Mouse (Mus musculus) activated CD4-positive, CD25-positive, alpha-beta regulatory T cell, adult 4 months (primary cell): Measurements from ENCODE around the gene Spic. TPM values are rescaled to one million over a fixed set of nuclear protein-coding genes. Genes with fewer than 3 reads are reported as not detected.
A peak's percentile ranks its signal among the peaks of the same experiment; 100 is the strongest.
"Not testable (repeated sequence)": the region's sequence is repeated elsewhere in the genome, so short reads cannot be mapped to it uniquely, and the experiment has no call there.

Source experiments
- ATAC-seq: one replicate; pipeline ENCODE4 v1.8.0; 2017
- polyA plus RNA-seq, 2 experiments: library from polyadenylated mRNA; unstranded; fragments of 100-300 nt; shearing (Covaris generic); gene quantifications; one replicate each; pipeline ENCODE4 v1.2.1; 2017

Spic gene
- polyA plus RNA-seq = 1 to 10 TPM in 1 of 2 experiments, not detected in 1; 3.4 TPM

DNA sequence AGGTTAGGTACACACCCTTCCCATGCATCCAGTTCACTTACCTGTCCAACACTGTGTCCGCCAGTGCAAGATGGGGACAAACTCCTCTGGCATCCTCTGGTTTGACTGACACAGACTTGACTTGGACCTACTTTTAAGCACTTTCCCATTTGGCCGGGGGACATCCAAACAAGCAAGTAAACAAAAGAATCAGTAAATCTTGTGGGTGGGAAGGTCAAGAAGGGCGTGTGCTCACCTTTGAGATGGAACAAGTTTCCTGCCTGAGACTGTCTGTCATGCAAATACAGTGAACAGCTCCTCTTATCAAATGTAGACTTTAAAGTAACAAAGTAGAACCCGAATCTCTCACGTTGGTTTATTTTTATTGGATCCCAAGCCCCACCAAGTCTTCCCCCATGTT lies at the start of gene Spic:
Gene Spic, minus strand, starts transcription at position 91 of the 400 bp plus-strand sequence.
- ATAC-seq = no peak

DNA sequence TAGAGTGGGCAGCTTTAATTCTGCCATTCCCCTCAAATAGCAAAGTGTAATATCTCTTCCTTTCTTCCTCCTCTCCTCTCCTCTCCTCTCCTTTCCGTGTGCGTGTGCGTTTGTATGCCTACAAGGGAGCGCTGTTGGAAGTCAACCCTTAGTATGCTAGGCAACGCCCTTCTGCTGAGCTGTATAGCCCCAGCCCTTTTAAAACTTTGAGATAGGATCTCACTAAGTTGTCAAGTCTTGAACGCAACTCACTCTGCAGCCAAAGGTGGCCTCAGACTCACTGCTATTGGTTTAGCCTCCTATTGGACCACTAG lies 47.5 kb upstream of the Spic start:
- ATAC-seq = peak; percentile 25

DNA sequence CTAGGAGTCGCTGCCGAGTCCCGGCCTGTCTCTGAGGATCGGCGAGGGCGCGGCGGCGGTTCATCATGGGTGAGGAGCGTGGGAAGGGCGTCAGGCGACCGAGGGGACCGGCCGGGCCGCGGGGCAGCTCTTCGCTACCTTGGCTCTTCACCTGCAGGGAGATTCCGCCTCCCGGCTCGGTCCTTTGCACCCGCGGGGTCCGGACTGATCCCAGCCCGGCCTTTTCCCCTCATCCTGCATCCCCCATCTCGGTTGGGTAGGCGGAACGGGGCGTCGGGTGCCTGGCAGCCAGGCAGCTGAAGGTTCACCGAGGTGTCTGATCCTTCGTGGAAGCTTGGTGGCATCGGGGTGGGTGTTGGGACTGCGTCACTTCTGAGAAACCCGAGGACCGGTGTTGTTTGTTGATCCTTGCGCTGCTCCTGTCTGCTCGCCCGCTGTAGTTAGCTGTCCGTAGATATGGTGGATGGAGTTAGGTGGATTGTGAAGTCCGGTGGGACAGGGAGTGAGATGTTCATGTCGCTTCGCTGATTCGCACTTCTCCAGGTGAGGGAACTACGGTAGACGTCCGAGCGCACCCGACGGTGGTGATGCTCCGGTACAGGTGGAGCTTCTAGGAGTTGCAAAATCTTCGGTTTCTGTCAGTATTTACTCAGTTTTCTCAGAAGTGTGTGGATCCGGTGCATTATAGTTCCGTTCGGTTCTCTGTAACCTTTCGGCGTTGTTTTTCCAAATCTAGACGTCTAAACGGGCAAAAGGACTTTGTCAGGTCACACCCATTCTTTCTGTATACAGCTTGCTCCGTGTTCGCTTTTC lies 46.9 kb upstream of the Spic start:
- peak; percentile 33 for ATAC-seq

DNA sequence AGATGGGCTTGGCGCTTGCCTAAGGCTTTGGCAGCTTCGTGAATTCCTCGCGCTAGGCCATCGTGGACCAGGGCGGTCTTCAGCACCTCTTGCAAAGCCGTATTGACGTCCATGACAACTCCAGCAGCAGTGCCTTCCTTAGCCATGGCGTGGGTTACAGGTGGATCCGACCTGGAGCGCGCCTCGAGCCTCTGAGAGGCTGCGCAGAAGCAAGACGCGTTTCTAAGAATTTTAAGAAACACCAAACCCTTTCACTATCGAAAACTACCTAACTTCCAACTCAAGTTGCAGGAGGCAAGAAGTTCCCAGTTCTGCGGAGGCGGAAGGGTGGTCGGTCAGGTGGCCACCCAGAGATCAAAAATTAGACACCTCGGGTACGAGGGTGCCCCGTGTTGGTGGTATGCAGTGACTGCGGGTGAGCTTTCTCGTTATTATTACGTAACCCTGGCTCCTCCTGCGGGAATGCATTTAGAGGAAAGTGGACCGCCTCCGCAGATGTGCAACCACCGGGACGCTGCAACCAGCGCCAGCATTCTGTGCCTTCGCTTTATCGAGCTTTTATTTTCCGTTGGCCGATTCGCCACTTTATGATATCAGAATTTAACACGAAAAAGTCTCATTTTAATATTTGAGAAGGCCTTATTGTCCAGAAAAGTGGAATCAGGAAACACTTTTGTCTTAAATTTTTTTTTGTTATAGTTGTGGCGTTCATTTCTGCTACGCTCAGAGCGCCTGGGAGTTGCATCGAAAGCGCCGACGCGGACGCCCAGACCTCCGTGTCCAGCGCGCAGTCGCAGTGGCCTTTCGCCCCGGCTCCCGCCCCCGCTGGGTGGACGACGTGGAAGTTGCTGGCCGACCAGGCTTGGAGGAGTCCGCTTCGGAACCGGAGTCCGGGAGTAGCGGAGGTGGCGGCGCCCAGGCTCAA lies 46.0 kb upstream of the Spic start, which contains the start of gene Arl1:
Gene Arl1, plus strand, starts transcription at position 288 of the 925 bp plus-strand sequence.
- ATAC-seq = peak; percentile 57

DNA sequence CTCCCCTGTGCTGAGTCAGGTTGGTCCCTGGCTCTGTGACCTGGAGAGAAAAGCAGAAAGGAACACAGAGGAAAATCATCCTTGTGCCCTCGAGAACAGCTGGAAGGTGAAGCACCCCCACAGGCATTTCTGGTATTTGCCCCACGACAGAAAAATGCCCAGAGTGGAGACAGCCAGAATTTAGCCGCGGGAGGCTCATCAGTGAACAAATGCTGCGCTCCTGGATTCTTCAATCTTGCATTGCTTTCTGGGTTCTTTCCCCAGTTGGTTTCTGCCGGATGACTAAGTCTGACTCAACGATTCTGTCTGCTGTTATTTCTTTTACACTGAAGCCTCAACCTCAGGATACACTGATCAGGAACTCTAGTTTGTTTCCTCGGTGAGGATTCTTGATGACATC lies 43.4 kb upstream of the Spic start:
- ATAC-seq = no peak

DNA sequence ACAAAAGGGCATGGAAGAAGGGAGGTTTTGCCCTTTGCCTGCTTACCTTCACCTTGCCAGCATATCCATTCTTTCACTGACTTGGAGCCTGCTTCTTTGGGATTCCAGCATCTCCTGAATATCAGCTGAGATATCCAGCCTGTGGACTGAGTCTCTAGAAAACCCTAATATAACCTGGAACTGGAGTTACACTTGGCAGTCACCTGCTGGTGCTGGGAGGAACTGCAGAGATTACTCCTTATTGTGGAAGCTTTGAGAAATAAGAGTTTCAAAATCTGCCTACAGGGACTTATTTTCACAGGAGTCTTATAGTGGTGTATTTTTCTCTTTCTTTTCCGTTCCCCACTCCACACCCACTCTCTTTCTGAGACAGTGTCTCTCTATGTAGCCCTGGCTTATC lies 42.3 kb upstream of the Spic start:
- ATAC-seq = peak; percentile 23

DNA sequence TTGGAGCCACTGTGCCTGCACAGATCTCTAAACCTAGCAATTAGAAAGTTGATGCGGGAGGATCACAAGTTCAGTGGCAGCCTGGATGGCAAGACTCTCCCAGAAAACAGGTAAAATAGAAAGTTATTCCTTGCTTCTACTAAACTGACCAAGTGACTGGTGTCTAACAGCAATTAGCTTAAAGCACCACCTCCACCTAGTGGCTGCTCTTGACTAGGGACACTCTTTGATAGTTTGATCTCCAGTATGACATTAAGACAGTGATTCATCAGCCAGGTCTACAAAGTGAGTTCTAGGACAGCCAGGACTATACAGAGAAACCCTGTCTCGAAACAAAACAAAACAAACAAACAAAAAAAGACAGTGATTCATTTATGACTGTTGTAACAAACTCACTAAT lies 40.5 kb upstream of the Spic start:
- ATAC-seq = no peak

DNA sequence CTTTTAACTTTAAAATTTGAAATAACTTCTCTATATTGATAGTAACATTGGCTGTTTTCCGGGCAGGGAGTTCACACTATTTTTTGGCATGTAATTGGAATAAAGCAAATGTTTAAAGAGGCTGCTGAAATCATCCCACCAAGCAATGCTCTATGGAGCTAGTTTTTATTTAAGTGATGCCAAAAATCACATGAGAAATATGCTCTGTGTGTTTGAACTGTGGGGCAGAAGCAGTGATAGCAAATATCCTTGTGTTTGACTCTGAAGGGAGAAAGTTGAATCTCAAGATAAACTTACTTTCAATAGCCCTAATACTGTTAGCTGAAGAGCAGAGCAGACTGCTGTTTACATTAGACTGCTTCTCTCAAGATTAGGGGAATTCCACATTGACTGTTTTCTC lies 34.8 kb upstream of the Spic start:
- no peak for ATAC-seq

DNA sequence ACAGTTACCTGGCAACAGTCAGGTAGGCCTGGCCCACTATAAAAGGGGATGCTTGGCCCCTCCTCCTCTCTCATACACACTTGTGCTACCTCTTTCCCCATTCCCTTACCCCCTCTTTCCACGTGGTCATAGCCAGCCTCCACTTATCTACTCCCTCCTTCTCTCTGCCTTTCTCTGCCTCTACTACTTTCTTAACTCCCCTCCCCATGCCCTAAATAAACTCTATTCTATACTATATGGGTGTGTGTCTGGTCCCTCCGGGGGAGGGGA lies 32.9 kb upstream of the Spic start:
- no peak for ATAC-seq

DNA sequence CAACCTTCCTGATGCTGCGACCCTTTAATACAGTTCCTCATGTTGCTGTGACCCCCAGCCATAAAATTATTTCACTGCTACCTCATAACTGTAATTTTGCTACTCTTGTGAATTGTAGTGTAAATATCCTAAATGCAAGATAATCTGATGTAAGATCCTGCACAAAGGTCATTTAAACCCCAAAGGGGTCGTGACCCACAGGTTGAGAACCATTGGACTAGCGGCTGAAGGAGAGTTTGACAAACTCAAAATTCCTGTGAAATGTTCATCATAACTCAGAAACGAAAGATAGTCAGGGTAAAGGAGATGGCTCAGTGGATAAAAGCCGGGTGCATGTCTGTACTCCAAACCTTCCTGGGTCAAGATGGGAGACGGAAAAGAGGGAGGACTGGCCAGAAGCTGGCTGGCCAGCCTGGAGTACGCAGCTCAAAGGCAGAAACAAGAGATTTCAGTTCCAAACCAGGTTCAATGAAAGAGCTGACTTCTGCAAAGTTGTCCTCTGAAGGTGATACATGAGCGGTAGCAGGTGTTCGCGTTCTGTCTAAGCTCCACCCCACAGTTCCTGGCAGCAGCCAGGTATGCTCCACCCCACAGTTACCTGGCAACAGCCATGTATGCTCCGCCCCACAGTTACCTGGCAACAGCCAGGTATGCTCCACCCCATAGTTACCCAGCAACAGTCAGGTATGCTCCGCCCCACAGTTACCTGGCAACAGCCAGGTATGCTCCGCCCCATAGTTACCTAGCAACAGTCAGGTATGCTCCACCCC lies 32.4 kb upstream of the Spic start:
- ATAC-seq = no peak

DNA sequence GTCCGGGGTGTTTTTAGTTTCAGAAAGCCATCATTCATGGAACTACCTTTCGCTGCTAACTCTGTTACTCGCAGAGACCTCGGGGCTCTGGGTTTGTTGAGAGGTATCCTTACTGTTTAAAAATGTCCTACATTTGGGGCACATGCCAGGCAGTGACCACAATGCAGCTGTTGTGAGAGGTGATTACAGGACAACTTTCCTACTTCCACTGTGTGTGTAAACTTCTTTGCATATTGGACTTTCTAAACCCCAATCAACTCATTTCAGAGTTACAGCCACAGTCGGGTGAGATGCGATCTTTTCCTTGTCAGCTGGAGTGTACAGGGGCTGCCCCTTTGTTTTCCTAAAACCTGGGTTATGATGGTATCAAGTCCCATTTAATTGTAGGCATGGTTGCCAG lies 30.8 kb upstream of the Spic start:
- ATAC-seq = no peak

DNA sequence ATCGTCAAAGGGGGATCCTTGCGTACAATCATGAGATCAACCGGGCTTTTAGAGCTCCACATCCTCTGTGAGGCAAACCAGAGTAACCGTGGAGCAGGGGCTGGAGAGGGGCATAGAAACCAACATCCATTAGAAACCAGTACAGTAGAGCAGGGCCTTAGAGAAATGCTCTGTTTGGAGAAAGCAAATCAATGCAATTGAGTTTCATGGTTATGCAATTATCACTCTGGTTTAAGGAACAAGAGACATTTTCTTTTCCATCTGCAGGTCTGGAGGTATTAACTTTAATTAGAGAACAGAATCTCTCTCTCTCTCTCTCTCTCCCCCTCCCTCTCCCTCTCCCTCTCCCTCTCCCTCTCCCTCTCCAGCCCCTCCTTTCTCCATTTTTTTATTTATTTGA lies 29.9 kb upstream of the Spic start:
- ATAC-seq = no peak

DNA sequence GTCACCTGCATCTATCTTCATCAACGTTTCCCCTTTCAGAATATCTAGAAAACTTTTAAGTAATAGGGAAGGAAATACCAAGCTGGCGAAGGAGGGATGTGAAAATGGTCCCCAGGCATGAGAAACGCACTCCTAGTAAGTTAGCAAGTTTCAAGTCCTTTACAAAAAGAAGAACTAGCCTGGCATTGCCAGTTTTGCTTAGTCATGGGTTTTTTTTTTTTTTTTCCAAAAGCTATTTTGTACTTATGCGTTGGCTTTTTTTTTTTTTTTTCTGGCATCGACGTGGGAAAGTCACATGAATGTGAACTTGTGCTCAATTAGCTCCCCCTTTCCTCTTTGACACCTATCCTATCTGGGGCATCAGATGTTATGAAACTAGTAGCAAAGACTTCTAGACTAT lies 27.5 kb upstream of the Spic start:
- ATAC-seq = no peak

DNA sequence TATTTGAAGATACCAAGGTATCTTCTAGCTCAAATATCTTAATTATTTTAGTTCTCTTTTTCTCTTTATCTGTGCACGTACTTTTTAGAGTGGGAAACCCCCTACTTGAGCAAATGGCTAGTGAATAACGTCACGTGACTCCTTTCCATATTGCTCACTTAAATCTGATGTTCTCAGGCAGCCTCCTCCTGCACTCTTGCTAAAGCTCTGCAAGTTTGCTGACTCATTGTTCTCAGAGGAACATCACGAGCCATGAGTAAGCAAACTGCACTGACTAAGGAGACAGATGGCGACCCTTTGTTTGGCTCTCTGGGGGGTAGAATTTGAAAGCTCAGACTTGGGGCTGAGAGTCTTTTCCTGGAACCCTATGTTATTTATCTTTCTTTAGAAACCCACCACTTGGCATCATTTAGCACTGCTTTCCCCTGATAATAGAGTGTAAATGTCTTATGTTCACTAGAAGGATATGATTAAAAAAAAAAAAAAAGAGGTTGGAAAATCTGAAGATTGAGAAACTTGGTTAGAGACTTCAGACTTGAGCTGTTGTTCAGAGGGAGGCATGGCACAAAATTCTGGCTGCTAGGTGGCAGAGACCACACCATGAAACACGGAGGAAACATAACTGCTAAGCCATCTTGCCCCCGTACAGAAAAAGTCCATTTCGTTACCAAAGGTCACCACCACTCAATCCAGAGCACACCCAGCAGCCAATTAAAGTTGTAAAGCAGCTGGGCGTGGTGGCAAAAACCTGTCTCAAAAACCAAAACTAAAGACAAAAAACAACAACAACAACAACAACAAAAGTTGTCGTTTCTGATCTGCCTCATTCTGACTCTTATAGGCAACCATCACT lies 24.1 kb upstream of the Spic start:
- no peak for ATAC-seq

DNA sequence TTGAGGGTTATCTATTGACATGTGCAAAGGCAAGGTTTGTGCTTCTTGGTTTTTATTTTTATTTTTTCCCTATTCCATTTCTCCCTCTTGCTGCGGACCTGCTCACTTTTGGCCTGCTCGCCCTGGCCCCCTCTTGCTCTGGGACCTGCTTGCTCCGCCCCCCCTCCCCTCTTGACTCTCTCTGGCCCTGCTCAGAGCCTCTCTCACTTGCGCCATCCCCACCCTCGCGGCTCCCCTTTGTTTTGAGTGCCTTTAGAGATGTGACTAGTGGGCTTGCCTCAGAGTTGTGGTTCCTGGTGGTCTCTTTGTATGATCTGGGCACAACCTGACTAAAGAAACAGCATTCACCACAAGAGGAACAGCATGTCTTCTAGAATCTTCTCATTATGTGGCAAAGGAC lies 16.1 kb upstream of the Spic start:
- ATAC-seq = no peak

DNA sequence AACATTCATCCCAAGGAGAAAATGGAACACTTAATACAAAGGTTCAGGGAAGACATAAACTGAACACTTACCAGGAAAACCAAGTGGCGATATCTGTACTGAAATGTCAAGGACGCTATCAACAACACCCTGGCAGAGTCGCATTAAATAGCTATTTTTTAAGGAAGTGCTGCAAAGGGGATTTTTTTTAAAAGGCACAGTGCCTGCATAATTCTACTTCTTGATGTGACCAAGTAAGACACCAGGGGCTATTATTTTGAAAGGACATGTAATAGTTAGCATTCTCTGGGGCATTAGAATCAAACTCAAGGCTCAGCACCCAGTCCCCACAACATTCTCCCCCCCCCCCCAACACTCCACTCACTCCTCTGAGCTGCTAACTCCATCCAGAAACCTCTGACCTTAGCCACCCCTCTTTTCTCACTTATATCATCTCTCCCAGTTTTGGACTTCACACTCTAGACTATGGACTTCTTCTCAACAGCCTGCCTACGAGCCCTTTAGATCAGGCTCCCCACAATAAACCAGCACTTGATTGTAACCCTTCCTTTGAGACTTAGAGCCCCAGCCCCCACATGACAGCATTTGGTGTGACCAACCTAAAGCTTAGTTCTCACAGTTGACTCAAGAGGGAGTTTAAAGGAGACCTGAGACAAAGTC lies 1.8 kb downstream of the Spic start:
- no peak for ATAC-seq

DNA sequence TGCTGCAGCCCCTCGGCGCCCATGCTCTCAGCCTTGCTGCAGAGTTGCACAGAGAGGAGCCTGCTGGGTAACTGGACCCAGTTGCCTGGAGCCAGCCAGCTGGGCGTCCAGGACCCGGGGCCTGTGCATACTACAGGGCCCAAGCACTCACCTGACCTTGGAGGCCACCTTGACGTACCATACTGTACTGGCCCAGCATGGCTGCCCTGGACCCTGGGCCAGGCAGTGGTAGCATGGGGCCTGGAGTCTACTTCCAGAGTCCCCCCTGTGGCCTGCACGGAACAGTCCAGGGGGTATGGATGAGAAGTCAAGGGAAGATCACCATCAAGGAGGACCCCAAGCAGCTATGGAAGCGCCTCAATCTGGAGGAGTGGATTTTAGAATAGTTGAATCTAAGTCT lies 12.0 kb downstream of the Spic start:
- no peak for ATAC-seq

DNA sequence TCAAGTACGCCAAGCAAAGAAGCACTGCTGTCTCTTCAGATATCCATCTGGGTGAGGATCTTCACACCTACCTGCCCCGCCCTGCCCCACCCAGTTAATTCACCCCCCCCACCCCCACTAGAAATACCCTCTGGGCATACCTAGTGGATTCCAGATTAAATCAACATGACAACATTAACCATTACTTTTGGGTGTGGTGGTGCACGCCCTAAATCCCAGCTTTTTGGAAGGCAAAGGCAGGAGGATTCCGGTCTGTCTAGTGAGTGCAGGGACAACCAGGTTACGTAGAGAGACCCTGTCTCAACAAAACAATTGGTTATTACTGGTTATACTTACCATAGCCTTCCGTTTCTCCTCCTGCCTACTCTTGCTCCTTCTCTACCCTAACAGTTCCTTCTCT lies 12.7 kb downstream of the Spic start:
- ATAC-seq = no peak

DNA sequence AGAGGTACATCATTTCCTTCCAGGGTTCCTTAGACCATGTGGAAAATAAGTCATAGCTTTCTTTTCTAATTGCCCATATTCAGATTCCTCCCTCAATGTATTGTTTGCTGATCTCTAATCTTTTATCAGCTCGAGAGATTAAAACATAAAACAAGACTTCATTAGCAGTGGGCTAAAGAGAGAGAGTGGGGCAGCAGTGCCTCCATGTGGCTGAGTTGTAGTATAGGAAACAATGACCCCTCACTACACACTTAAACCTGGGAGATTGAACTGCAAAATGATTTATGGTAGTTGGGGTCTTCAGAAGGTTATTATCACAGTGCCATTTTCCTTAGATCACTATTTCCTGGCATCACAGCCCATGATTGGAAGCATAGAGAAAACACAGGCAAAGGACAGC lies 15.1 kb downstream of the Spic start:
- ATAC-seq = peak; percentile 49

DNA sequence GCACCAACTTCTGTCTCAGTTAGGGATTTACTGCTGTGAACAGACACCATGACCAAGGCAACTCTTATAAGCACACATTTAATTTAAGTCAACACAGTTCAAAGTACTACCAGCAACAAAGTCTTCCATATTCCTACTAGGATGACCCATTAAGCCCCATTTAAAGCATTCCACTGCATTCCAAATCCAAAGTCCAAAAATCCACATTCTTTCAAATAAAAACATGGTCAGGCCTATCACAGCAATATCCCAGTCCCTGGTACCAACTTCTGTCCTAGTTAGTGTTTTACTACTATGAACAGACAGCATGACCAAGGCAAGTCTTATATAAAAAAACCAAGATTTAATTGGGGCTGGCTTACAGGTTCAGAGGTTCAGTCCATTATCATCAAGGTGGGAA lies 21.0 kb downstream of the Spic start:
- not testable (repeated sequence) for ATAC-seq

DNA sequence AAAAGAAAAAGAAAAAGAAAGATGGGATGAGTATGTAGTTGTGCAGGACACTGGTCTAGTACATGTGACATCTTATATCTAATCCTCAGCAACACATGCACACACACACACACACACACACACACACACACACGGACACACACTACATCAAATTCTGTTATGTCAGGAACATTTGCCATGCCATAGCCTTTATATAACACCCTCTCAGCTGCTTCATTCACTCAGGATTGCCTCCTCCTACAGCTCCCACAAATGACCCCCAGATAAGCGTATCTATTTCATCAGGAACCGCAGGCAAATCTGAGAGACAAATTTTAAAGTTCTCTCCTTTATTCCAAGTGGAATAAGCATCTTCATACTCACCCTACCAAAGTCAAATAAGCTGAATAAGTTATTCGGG lies 25.9 kb downstream of the Spic start:
- ATAC-seq = no peak

DNA sequence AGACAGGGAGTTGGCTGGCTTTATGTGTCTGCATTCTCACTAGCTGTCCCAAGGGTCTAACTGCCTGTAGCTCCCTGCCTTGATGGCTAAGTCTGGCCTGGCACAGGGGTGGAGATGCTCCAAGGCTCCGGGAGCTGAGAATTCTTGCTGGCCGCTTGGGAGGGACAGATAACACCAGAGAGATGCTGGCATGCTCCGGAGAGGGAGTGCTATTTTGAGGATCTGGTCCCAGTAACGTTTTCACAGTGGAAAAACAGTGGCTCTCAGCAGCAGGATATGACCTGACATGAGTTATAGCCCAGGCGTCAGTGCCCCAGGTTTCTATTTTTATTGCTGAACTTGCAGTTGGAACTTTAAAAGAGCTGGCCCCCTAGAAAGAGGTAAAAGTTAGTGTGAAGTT lies 39.4 kb downstream of the Spic start:
- ATAC-seq = no peak
